Mouse (Mus musculus): ENCODE measurements around the gene Nsmce4a. TPM values are rescaled to one million over a fixed set of nuclear protein-coding genes. Genes with fewer than 3 reads are reported as not detected.

Gene Nsmce4a
- polyA plus RNA-seq, 1 experiment: 54.3 TPM

DNA sequence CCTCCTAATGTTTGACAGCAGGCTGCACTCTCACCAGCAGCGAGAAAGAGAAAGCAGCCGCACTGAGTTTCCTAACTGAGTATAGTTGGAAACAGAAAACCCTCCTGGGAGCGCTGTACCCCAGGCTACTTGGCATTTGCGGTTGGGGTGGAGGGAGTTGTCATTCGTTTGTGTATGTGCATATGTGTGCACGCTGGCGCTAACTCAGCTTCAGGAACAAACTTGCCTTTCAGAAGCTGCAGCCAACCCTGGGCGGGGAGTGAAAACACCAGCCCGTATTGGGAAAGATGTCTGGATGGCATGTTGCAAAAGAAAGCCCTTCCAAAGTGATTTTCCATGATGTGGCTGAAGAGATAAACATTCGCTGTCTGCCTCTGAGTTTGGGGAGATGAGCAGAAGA is 4.1 kb upstream of the Nsmce4a start:
- H3K36me3 ChIP-seq (ENCODE audit: control insufficient read depth, insufficient read depth): no peaks in the 10 kb centered on the region
- H3K4me3 ChIP-seq (ENCODE audit: insufficient read depth, poor library complexity, severe bottlenecking): no peak overlapping the region
- TF ChIP-seq MYOD1 (IDR thresholded peaks at IDR 0.05; ENCODE audit: control insufficient read depth, insufficient read length, low read depth): no peak
- no peak for TF ChIP-seq FOSL1 (IDR thresholded peaks at IDR 0.05; ENCODE audit: insufficient read depth, low read length, poor library complexity, severe bottlenecking)
- no peak for TF ChIP-seq CTCF (IDR thresholded peaks at IDR 0.05; ENCODE audit: control insufficient read depth, insufficient read depth, insufficient read length)
- TF ChIP-seq CEBPB (IDR thresholded peaks at IDR 0.05; ENCODE audit: low read depth): no peak
- no peak for TF ChIP-seq MYOG (IDR thresholded peaks at IDR 0.05; ENCODE audit: control insufficient read depth, extremely low read depth, insufficient read length)
- TF ChIP-seq USF1 (IDR thresholded peaks at IDR 0.05; ENCODE audit: low read depth): no peak
- TF ChIP-seq MAX (IDR thresholded peaks at IDR 0.05): no peak
- H3ac ChIP-seq (ENCODE audit: control insufficient read depth, insufficient read length, low read depth): no peak overlapping the region
- H3K79me3 ChIP-seq (ENCODE audit: low read depth): no peaks in the 10 kb centered on the region
- H3K79me2 ChIP-seq (ENCODE audit: control insufficient read depth, insufficient read depth): no peaks in the 10 kb centered on the region
- no peaks in the 10 kb centered on the region for H3K27me3 ChIP-seq (ENCODE audit: control insufficient read depth, insufficient read depth, insufficient read length)

DNA sequence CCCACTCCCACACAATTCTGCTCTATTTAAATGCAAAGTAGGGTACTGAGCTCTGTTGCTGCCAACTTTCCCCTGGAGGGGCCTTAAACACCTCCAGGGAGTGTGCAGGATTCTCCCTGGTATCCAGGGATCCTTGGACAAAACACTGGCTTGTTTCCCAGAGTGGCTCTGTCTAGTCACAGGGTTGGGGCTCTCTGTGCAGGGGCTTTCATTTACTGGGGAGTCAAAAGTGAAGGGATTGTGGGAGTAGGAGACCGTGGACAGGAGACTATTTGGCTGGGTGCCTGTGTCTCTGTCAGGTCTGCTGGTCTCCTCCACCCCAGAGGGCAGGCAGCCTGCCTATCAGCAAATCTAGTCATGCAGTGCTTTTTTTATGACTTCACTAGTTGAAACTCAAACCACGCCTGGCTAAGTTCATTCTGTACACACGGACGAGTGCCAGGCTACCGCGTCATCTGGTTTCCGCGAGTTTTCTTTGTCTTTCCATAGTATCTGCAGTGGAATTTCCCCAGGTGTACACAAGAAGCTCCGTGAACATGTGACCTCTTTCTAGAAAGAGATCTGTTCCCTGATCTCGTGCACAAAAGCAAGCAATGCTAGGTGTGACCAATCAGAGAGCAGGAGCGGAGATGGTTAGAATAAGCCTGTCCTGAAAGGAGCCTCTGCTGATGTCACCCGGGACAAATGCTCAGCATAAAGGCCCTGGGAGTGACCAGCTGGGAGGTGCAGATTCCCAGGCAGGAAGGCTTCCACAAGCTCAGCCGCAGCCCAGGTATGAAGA is 1.5 kb upstream of the Nsmce4a start:
- no peaks in the 10 kb centered on the region for H3K27me3 ChIP-seq (ENCODE audit: control insufficient read depth, insufficient read depth, insufficient read length)
- H3ac ChIP-seq (ENCODE audit: control insufficient read depth, insufficient read length, low read depth): no peak overlapping the region
- H3K4me3 ChIP-seq (ENCODE audit: insufficient read depth, poor library complexity, severe bottlenecking): no peak overlapping the region
- H3K79me3 ChIP-seq (ENCODE audit: low read depth): no peaks in the 10 kb centered on the region
- H3K79me2 ChIP-seq (ENCODE audit: control insufficient read depth, insufficient read depth): no peaks in the 10 kb centered on the region
- H3K36me3 ChIP-seq (ENCODE audit: control insufficient read depth, insufficient read depth): no peaks in the 10 kb centered on the region
- TF ChIP-seq USF1 (IDR thresholded peaks at IDR 0.05; ENCODE audit: low read depth): peak; percentile 43
- TF ChIP-seq CEBPB (IDR thresholded peaks at IDR 0.05; ENCODE audit: low read depth): no peak

DNA sequence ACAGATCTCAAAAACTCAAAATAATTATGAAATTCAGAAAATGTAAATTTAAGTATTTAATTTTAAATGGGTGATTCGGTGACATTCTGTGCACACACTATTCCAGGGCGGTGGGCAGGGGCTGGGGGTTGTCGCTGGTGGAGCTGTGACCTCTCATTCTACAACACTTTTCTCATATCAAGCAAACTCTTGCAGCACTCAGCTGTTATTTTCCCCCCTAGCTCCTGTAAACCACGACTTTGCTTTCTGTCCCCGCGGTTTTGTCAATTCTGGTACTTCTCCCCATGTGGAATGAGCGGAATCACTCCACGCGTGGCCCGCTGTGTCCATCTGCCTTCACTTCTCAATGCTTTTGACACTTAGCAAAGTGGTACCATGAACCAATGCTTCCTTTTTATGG is 828 bp upstream of the Nsmce4a start:
- H3K4me3 ChIP-seq (ENCODE audit: insufficient read depth, poor library complexity, severe bottlenecking): no peak overlapping the region
- H3K36me3 ChIP-seq (ENCODE audit: control insufficient read depth, insufficient read depth): no peaks in the 10 kb centered on the region
- H3K27me3 ChIP-seq (ENCODE audit: control insufficient read depth, insufficient read depth, insufficient read length): no peaks in the 10 kb centered on the region
- no peaks in the 10 kb centered on the region for H3K79me2 ChIP-seq (ENCODE audit: control insufficient read depth, insufficient read depth)
- TF ChIP-seq CTCF (IDR thresholded peaks at IDR 0.05; ENCODE audit: control insufficient read depth, insufficient read depth, insufficient read length): no peak
- no peak for TF ChIP-seq MAX (IDR thresholded peaks at IDR 0.05)
- no peak for TF ChIP-seq MYOG (IDR thresholded peaks at IDR 0.05; ENCODE audit: control insufficient read depth, extremely low read depth, insufficient read length)
- no peak for TF ChIP-seq FOSL1 (IDR thresholded peaks at IDR 0.05; ENCODE audit: insufficient read depth, low read length, poor library complexity, severe bottlenecking)
- no peak for TF ChIP-seq CEBPB (IDR thresholded peaks at IDR 0.05; ENCODE audit: low read depth)
- no peak overlapping the region for H3ac ChIP-seq (ENCODE audit: control insufficient read depth, insufficient read length, low read depth)
- H3K79me3 ChIP-seq (ENCODE audit: low read depth): no peaks in the 10 kb centered on the region

DNA sequence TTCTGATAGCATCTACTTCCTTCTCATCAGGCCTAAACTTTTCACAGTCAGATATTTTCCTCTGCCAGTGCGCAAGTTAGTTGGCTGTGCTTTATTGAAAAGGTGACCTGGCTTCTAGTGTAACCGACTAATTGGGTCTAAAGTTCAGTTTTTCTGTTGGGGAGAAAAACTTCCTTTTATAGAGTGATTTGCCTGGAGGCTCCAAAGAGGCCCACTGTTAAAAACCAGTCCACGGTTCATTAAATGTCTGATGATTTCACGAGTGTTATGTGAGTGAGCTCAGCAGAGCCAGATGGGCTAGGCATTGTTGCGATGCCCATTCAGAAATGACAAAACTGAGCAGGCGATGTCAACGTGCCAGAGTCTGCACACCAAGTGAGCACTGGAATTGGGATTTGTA is 2.4 kb downstream of the Nsmce4a start:
- H3K79me3 ChIP-seq (ENCODE audit: low read depth): no peaks in the 10 kb centered on the region
- no peak overlapping the region for H3ac ChIP-seq (ENCODE audit: control insufficient read depth, insufficient read length, low read depth)
- H3K79me2 ChIP-seq (ENCODE audit: control insufficient read depth, insufficient read depth): no peaks in the 10 kb centered on the region
- no peaks in the 10 kb centered on the region for H3K27me3 ChIP-seq (ENCODE audit: control insufficient read depth, insufficient read depth, insufficient read length)
- no peaks in the 10 kb centered on the region for H3K36me3 ChIP-seq (ENCODE audit: control insufficient read depth, insufficient read depth)
- H3K4me3 ChIP-seq (ENCODE audit: insufficient read depth, poor library complexity, severe bottlenecking): no peak overlapping the region
- TF ChIP-seq CTCF (IDR thresholded peaks at IDR 0.05; ENCODE audit: control insufficient read depth, insufficient read depth, insufficient read length) (no peak), MAX (IDR thresholded peaks at IDR 0.05) (no peak), FOSL1 (IDR thresholded peaks at IDR 0.05; ENCODE audit: insufficient read depth, low read length, poor library complexity, severe bottlenecking) (no peak), MYOG (IDR thresholded peaks at IDR 0.05; ENCODE audit: control insufficient read depth, extremely low read depth, insufficient read length) (no peak), MYOD1 (IDR thresholded peaks at IDR 0.05; ENCODE audit: control insufficient read depth, insufficient read length, low read depth) (no peak), CEBPB (IDR thresholded peaks at IDR 0.05; ENCODE audit: low read depth) (no peak), USF1 (IDR thresholded peaks at IDR 0.05; ENCODE audit: low read depth) (no peak)

DNA sequence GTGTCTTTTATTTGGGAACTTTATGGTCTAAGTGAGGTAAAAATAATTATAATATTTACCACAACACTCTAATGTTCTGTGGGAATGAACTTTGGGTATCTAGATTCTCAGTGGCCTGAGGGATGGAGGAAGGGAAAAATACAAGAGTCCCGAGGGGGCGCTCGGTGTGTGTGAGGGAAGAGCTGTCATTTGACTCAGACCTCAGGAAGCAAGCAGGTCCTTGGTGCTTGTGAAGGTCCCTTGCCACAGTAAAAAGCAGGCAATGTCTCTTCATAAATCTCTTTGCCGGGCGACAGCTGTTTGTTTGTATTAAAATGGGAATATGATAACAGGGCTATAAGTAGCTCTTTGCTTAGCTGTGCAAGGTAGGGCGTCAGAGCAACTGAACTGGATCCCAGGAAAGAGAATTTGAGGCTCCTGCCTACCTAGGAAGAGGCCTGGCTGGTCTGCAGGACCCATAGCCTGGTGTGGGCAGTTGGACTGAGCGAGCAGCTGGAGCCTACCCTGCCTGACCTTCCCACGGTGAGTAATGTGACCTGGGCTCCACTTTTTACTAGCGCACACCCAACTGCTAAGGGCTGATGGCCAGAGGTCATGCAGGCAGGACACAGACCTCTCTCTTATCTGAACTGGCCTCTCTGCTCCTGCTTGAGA is 4.0 kb downstream of the Nsmce4a start:
- Histone ChIP-seq H3K79me3 (ENCODE audit: low read depth) (no peaks in the 10 kb centered on the region), H3K36me3 (ENCODE audit: control insufficient read depth, insufficient read depth) (no peaks in the 10 kb centered on the region), H3K4me3 (ENCODE audit: insufficient read depth, poor library complexity, severe bottlenecking) (no peak overlapping the region), H3K79me2 (ENCODE audit: control insufficient read depth, insufficient read depth) (no peaks in the 10 kb centered on the region), H3ac (ENCODE audit: control insufficient read depth, insufficient read length, low read depth) (no peak overlapping the region), H3K27me3 (ENCODE audit: control insufficient read depth, insufficient read depth, insufficient read length) (no peaks in the 10 kb centered on the region)
- TF ChIP-seq MYOG (IDR thresholded peaks at IDR 0.05; ENCODE audit: control insufficient read depth, extremely low read depth, insufficient read length): no peak
- TF ChIP-seq CTCF (IDR thresholded peaks at IDR 0.05; ENCODE audit: control insufficient read depth, insufficient read depth, insufficient read length): no peak
- TF ChIP-seq CEBPB (IDR thresholded peaks at IDR 0.05; ENCODE audit: low read depth): no peak
- TF ChIP-seq MYOD1 (IDR thresholded peaks at IDR 0.05; ENCODE audit: control insufficient read depth, insufficient read length, low read depth): no peak
- TF ChIP-seq USF1 (IDR thresholded peaks at IDR 0.05; ENCODE audit: low read depth): no peak
- TF ChIP-seq MAX (IDR thresholded peaks at IDR 0.05): no peak
- TF ChIP-seq FOSL1 (IDR thresholded peaks at IDR 0.05; ENCODE audit: insufficient read depth, low read length, poor library complexity, severe bottlenecking): no peak
